Mouse (Mus musculus): ENCODE data around the gene Defa20. TPM values are rescaled to one million over a fixed set of nuclear protein-coding genes. Genes with fewer than 3 reads are reported as not detected.
"Not testable (repeated sequence)": the region's sequence is repeated elsewhere in the genome, so short reads cannot be mapped to it uniquely, and the experiment has no call there.

Defa20 gene
- polyA plus RNA-seq (2015; fragmentation: Nextera tagmentation; extraction: Ambion mirVana) = not detected in 2 replicates

GRCm38 (mm10) chr8:21508958-21509357 lies at the start of gene Defa20:
Gene Defa20 (plus strand): TSS chr8:21509258.
- not testable (repeated sequence) for H3K27me3 ChIP-seq; H3K36me3 ChIP-seq (ENCODE audit: poor library complexity, severe bottlenecking); H3K4me3 ChIP-seq; H3K27ac ChIP-seq; H3K4me2 ChIP-seq; ATAC-seq; H3K9me3 ChIP-seq (replicated peaks); H3K4me1 ChIP-seq; H3K9ac ChIP-seq
- no CpG with 5 or more reads among the region's 2 CpGs for WGBS

GRCm38 (mm10) chr8:21528732-21529131 lies 19.7 kb downstream of the Defa20 start, which contains the start of gene Defa32:
Gene Defa32 (plus strand): TSS chr8:21529032.
- H3K4me3 ChIP-seq; ATAC-seq; H3K9me3 ChIP-seq (replicated peaks); H3K27ac ChIP-seq; H3K4me1 ChIP-seq; H3K27me3 ChIP-seq; H3K36me3 ChIP-seq (ENCODE audit: poor library complexity, severe bottlenecking); H3K9ac ChIP-seq; H3K4me2 ChIP-seq: not testable (repeated sequence)
- no CpG with 5 or more reads among the region's 2 CpGs for WGBS

Other genes starting within 250 kb of the Defa20 start
- gene Defa27, start 193.7 kb upstream of the Defa20 start, polyA plus RNA-seq (2015; fragmentation: Nextera tagmentation; extraction: Ambion mirVana) = not detected in 2 replicates
- gene Defa29, start 182.2 kb upstream of the Defa20 start, polyA plus RNA-seq (2015; fragmentation: Nextera tagmentation; extraction: Ambion mirVana) = not detected in 2 replicates
- gene Defa2, start 130.7 kb upstream of the Defa20 start, polyA plus RNA-seq (2015; fragmentation: Nextera tagmentation; extraction: Ambion mirVana) = not detected in 2 replicates
- gene Defa33, start 117.4 kb upstream of the Defa20 start, polyA plus RNA-seq (2015; fragmentation: Nextera tagmentation; extraction: Ambion mirVana) = not detected in 2 replicates
- not detected in 2 replicates for gene Defa36, start 81.8 kb upstream of the Defa20 start, polyA plus RNA-seq (2015; fragmentation: Nextera tagmentation; extraction: Ambion mirVana)
- gene Gm7849, start 52.7 kb upstream of the Defa20 start, polyA plus RNA-seq (2015; fragmentation: Nextera tagmentation; extraction: Ambion mirVana) = not detected in 2 replicates
- not detected in 2 replicates for gene Defa32, start 19.8 kb downstream of the Defa20 start, polyA plus RNA-seq (2015; fragmentation: Nextera tagmentation; extraction: Ambion mirVana)
- not detected in 2 replicates for gene Defa37, start 56.1 kb downstream of the Defa20 start, polyA plus RNA-seq (2015; fragmentation: Nextera tagmentation; extraction: Ambion mirVana)
- gene Defa28, start 73.7 kb downstream of the Defa20 start, polyA plus RNA-seq (2015; fragmentation: Nextera tagmentation; extraction: Ambion mirVana) = not detected in 2 replicates
- not detected in 2 replicates for gene Gm7861, start 85.2 kb downstream of the Defa20 start, polyA plus RNA-seq (2015; fragmentation: Nextera tagmentation; extraction: Ambion mirVana)
- gene Defa26, start 108.9 kb downstream of the Defa20 start, polyA plus RNA-seq (2015; fragmentation: Nextera tagmentation; extraction: Ambion mirVana) = not detected in 2 replicates
- not detected in 2 replicates for gene Defa17, start 146.5 kb downstream of the Defa20 start, polyA plus RNA-seq (2015; fragmentation: Nextera tagmentation; extraction: Ambion mirVana)
- gene Defa34, start 156.5 kb downstream of the Defa20 start, polyA plus RNA-seq (2015; fragmentation: Nextera tagmentation; extraction: Ambion mirVana) = not detected in 2 replicates
- not detected in 2 replicates for gene AY761184, start 194.4 kb downstream of the Defa20 start, polyA plus RNA-seq (2015; fragmentation: Nextera tagmentation; extraction: Ambion mirVana)
- gene Defa24, start 225.2 kb downstream of the Defa20 start, polyA plus RNA-seq (2015; fragmentation: Nextera tagmentation; extraction: Ambion mirVana) = not detected in 2 replicates